Mouse (Mus musculus): ENCODE results near the gene Sec1.

- TF ChIP-seq CTCF (IDR thresholded peaks at IDR 0.05; ENCODE audit: borderline replicate concordance, insufficient read depth, low read length) (no peak), POLR2A (IDR thresholded peaks at IDR 0.05; ENCODE audit: low read depth, low read length) (no peak)
These were observed 10.7 kb downstream of the Sec1 start, which contains the start of gene Ntn5 for GRCm38 (mm10) chr7:45683396-45684050.

All from embryonic fibroblast, embryonic 13.5 days (primary cell).